Mouse (Mus musculus): ENCODE data around the gene Ndufs4. TPM values are rescaled to one million over a fixed set of nuclear protein-coding genes. Genes with fewer than 3 reads are reported as not detected.
"Not testable (repeated sequence)": the region's sequence is repeated elsewhere in the genome, so short reads cannot be mapped to it uniquely, and the experiment has no call there.

Ndufs4 gene
- polyA plus RNA-seq, 1 experiment from 2014 or later: 324 TPM

GRCm38 (mm10) chr13:114310591-114310990, 77.5 kb downstream of the Ndufs4 start:
- Histone ChIP-seq H3K27ac (ENCODE audit: low read depth, low read length) (no peak overlapping the region), H3K4me1 (ENCODE audit: control insufficient read depth, insufficient read depth, low read length) (no peaks in the 10 kb centered on the region), H3K9me3 (ENCODE audit: control insufficient read depth, low read length) (no peaks in the 10 kb centered on the region), H3K4me3 (ENCODE audit: low read length) (no peak overlapping the region), H3K27me3 (ENCODE audit: control insufficient read depth, insufficient read depth, low read length) (no peaks in the 10 kb centered on the region), H3K4me2 (replicated peaks; ENCODE audit: low read depth, low read length) (no peak overlapping the region), H3K9ac (ENCODE audit: low read depth, low read length) (no peak overlapping the region), H3K36me3 (ENCODE audit: control insufficient read depth, insufficient read depth, low read length) (no peaks in the 10 kb centered on the region; the same call in 1 of the 2 replicates)
- ATAC-seq (ENCODE audit: low FRiP score, low TSS enrichment): no peak
- 93% methylated on average over 11 of the region's 11 CpGs for WGBS

- no peak overlapping the region for H3K9ac ChIP-seq (ENCODE audit: low read depth, low read length)
- no peaks in the 10 kb centered on the region for H3K27me3 ChIP-seq (ENCODE audit: control insufficient read depth, insufficient read depth, low read length)
- 85% methylated on average over 7 of the region's 7 CpGs for WGBS
- H3K27ac ChIP-seq (ENCODE audit: low read depth, low read length): no peak overlapping the region
- no peaks in the 10 kb centered on the region; the same call in 1 of the 2 replicates for H3K36me3 ChIP-seq (ENCODE audit: control insufficient read depth, insufficient read depth, low read length)
- H3K4me3 ChIP-seq (ENCODE audit: low read length): no peak overlapping the region
- no peaks in the 10 kb centered on the region for H3K9me3 ChIP-seq (ENCODE audit: control insufficient read depth, low read length)
- no peaks in the 10 kb centered on the region for H3K4me1 ChIP-seq (ENCODE audit: control insufficient read depth, insufficient read depth, low read length)
- no peak for ATAC-seq (ENCODE audit: low FRiP score, low TSS enrichment)
- H3K4me2 ChIP-seq (replicated peaks; ENCODE audit: low read depth, low read length): no peak overlapping the region
These were observed 83.4 kb downstream of the Ndufs4 start for GRCm38 (mm10) chr13:114304684-114305083.

DNA sequence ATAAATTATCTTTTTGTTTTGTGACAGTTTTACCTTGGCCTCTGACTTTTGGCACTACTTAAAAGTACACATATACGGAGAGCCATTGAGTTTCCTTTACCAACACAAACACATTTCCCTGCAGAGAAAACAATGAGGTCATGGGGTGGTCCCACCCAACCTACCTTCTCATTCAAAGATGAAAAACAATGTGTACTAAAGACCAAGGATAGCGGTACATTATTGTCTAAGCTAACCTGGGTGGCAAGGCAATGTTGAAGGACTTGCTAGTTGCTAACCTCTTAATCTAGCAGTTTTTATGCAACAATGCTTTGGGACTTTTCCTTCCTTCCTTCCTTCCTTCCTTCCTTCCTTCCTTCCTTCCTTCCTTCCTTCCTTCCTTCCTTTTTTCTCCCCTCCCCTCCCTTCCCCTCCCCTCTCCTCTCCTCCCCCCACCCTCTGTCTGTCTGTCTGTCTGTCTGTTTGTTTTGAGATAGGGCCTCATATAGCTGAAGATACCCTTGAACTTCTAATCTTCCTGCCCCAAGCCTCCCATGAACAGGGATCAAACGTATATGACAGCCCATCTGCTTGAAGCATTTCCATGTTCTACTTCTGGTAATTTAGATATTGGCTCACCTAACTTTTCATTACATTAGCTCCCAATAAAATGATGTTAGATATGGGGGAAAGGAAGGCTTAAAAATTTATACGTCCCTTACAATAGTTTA, 84.4 kb downstream of the Ndufs4 start:
- H3K27me3 ChIP-seq (ENCODE audit: control insufficient read depth, insufficient read depth, low read length): no peaks in the 10 kb centered on the region
- H3K9ac ChIP-seq (ENCODE audit: low read depth, low read length): no peak overlapping the region
- H3K4me3 ChIP-seq (ENCODE audit: low read length): no peak overlapping the region
- H3K4me1 ChIP-seq (ENCODE audit: control insufficient read depth, insufficient read depth, low read length): no peaks in the 10 kb centered on the region
- H3K4me2 ChIP-seq (replicated peaks; ENCODE audit: low read depth, low read length): no peak overlapping the region
- no peak for ATAC-seq (ENCODE audit: low FRiP score, low TSS enrichment)
- WGBS: 64% methylated on average over 4 of the region's 4 CpGs
- no peaks in the 10 kb centered on the region for H3K9me3 ChIP-seq (ENCODE audit: control insufficient read depth, low read length)
- peaks cover 5% of the 10 kb centered on the region; the same call in 1 of the 2 replicates for H3K36me3 ChIP-seq (ENCODE audit: control insufficient read depth, insufficient read depth, low read length)
- H3K27ac ChIP-seq (ENCODE audit: low read depth, low read length): no peak overlapping the region

DNA sequence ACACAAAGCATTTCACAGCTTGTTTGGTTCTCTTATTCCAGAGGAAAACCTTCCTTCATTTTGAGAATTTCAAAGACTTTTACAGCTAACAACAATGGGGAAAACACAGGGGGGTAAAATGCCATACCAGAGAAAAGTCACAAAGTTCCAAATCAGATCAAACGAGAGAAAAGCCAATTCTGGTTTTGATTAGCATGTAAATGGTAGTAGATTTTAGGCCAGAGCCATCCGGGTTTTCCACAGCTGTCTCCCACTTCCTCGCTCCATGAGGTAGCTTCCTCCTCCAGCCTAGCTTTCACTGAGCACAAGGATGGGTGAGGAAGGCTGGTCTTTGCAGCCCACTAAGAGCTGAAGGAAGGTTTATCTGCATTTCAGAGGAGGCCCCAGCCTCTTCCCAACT, 90.3 kb downstream of the Ndufs4 start:
- H3K36me3 ChIP-seq (ENCODE audit: control insufficient read depth, insufficient read depth, low read length): peaks cover 5% of the 10 kb centered on the region; the same call in 1 of the 2 replicates
- no peaks in the 10 kb centered on the region for H3K27me3 ChIP-seq (ENCODE audit: control insufficient read depth, insufficient read depth, low read length)
- no peak overlapping the region for H3K4me2 ChIP-seq (replicated peaks; ENCODE audit: low read depth, low read length)
- WGBS: 53% methylated on average over 3 of the region's 3 CpGs
- no peaks in the 10 kb centered on the region for H3K4me1 ChIP-seq (ENCODE audit: control insufficient read depth, insufficient read depth, low read length)
- H3K9me3 ChIP-seq (ENCODE audit: control insufficient read depth, low read length): no peaks in the 10 kb centered on the region
- no peak overlapping the region for H3K9ac ChIP-seq (ENCODE audit: low read depth, low read length)
- ATAC-seq (ENCODE audit: low FRiP score, low TSS enrichment): no peak
- H3K27ac ChIP-seq (ENCODE audit: low read depth, low read length): no peak overlapping the region
- no peak overlapping the region for H3K4me3 ChIP-seq (ENCODE audit: low read length)

DNA sequence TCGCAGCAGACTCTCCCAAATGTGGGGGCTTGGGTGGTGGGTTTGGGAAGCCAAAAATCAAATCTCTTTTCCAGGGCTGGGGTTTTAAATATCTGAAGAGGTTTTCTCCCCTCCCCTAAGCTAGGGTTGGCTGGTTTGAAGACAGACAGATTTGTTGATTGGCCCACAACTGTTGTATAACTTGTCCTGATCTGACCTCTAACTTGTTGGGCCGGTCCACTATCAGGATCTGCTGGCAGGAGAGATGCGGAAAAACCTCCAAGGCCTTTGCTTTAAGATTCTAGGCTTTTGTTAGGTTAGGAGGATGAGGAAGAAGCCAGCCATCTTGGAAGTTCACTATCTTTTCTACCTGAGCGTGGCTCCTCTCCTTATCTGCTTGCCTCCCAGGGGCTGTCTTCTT, 91.5 kb downstream of the Ndufs4 start:
- no peaks in the 10 kb centered on the region for H3K4me1 ChIP-seq (ENCODE audit: control insufficient read depth, insufficient read depth, low read length)

DNA sequence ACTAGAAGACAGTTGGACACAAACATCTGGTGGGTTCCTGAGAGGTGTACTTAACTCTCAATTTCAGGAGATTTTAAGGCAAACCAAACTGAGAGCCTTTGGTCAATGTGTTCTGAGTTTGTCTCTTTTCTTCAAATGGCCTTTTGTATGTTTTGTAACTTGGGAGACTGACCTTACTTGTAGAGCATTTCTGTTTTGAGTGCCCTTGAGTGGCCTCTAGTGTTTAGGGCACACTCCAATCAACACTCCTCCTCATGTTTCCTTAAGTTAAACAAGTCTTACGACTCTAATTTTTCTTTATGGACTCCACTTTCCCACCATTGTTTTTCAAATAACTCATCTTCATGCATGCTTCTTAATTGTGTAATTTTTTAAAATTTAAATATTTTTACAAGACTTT, 98.6 kb downstream of the Ndufs4 start:
- H3K27me3 ChIP-seq (ENCODE audit: control insufficient read depth, insufficient read depth, low read length): no peaks in the 10 kb centered on the region
- H3K4me3 ChIP-seq (ENCODE audit: low read length): no peak overlapping the region
- no peak for ATAC-seq (ENCODE audit: low FRiP score, low TSS enrichment)
- H3K9ac ChIP-seq (ENCODE audit: low read depth, low read length): no peak overlapping the region
- no peak overlapping the region for H3K4me2 ChIP-seq (replicated peaks; ENCODE audit: low read depth, low read length)
- H3K27ac ChIP-seq (ENCODE audit: low read depth, low read length): no peak overlapping the region
- H3K9me3 ChIP-seq (ENCODE audit: control insufficient read depth, low read length): no peaks in the 10 kb centered on the region
- peaks cover 5% of the 10 kb centered on the region; the same call in 1 of the 2 replicates for H3K36me3 ChIP-seq (ENCODE audit: control insufficient read depth, insufficient read depth, low read length)
- WGBS: 67% methylated on average over 1 of the region's 1 CpGs
- H3K4me1 ChIP-seq (ENCODE audit: control insufficient read depth, insufficient read depth, low read length): no peaks in the 10 kb centered on the region

More for the DNA sequence above, 91.5 kb downstream of the Ndufs4 start:
- Histone ChIP-seq H3K4me2 (replicated peaks; ENCODE audit: low read depth, low read length) (no peak overlapping the region), H3K27me3 (ENCODE audit: control insufficient read depth, insufficient read depth, low read length) (no peaks in the 10 kb centered on the region), H3K4me3 (ENCODE audit: low read length) (no peak overlapping the region), H3K9ac (ENCODE audit: low read depth, low read length) (no peak overlapping the region), H3K36me3 (ENCODE audit: control insufficient read depth, insufficient read depth, low read length) (peaks cover 5% of the 10 kb centered on the region; the same call in 1 of the 2 replicates), H3K27ac (ENCODE audit: low read depth, low read length) (no peak overlapping the region), H3K9me3 (ENCODE audit: control insufficient read depth, low read length) (no peaks in the 10 kb centered on the region)
- ATAC-seq (ENCODE audit: low FRiP score, low TSS enrichment): no peak
- 71% methylated on average over 4 of the region's 4 CpGs for WGBS

GRCm38 (mm10) chr13:114288511-114288910, 99.5 kb downstream of the Ndufs4 start:
- no peak overlapping the region for H3K27ac ChIP-seq (ENCODE audit: low read depth, low read length)
- no peak overlapping the region for H3K4me2 ChIP-seq (replicated peaks; ENCODE audit: low read depth, low read length)
- no peaks in the 10 kb centered on the region for H3K9me3 ChIP-seq (ENCODE audit: control insufficient read depth, low read length)
- H3K9ac ChIP-seq (ENCODE audit: low read depth, low read length): no peak overlapping the region
- ATAC-seq (ENCODE audit: low FRiP score, low TSS enrichment): no peak
- peaks cover 5% of the 10 kb centered on the region; the same call in 1 of the 2 replicates for H3K36me3 ChIP-seq (ENCODE audit: control insufficient read depth, insufficient read depth, low read length)
- H3K27me3 ChIP-seq (ENCODE audit: control insufficient read depth, insufficient read depth, low read length): no peaks in the 10 kb centered on the region
- 97% methylated on average over 3 of the region's 3 CpGs for WGBS
- H3K4me3 ChIP-seq (ENCODE audit: low read length): no peak overlapping the region
- no peaks in the 10 kb centered on the region for H3K4me1 ChIP-seq (ENCODE audit: control insufficient read depth, insufficient read depth, low read length)

DNA sequence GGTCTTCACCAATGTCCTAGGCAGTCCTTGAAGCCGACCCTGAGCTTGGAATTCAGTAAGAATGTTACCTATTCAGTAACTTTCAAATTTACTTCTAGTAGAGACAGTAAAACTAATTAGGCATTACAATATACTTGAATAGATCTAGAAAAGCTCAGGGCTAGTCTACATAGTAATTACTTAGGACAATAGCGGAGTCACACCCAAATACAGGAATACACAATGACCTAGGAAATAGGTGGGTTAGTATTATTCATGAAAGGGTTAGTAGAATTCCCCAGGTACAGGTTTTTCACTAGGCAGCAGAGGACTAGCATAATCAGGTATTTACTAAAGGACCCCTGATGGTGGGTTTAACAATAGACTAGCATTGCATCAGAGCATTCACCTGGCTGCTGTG, 109.4 kb downstream of the Ndufs4 start:
- not testable (repeated sequence) for H3K27me3 ChIP-seq (ENCODE audit: control insufficient read depth, insufficient read depth, low read length); ATAC-seq (ENCODE audit: low FRiP score, low TSS enrichment); H3K9ac ChIP-seq (ENCODE audit: low read depth, low read length); H3K27ac ChIP-seq (ENCODE audit: low read depth, low read length); H3K4me1 ChIP-seq (ENCODE audit: control insufficient read depth, insufficient read depth, low read length); H3K9me3 ChIP-seq (ENCODE audit: control insufficient read depth, low read length); H3K36me3 ChIP-seq (ENCODE audit: control insufficient read depth, insufficient read depth, low read length); H3K4me2 ChIP-seq (replicated peaks; ENCODE audit: low read depth, low read length); H3K4me3 ChIP-seq (ENCODE audit: low read length)
- WGBS: 92% methylated on average over 2 of the region's 2 CpGs

DNA sequence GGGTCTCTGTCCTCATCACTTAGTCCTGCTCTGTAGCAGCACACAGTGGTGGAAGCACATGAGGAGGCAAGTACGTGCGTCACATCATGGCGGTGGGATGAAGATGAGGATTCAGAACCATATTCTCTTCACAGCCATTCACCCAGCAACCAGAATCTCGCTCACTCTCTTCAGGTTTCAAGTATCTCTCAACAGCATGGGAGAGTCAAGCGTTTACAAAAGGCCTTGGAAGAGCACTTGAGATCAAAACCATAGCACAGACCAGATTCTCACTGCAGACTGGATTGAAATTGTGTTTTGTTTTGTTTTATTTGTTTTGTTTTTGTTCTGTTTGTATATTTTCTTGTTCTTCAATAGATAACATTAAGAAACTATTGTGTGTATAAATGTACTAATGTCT, 110.8 kb downstream of the Ndufs4 start:
- no peak overlapping the region for H3K27ac ChIP-seq (ENCODE audit: low read depth, low read length)
- H3K4me2 ChIP-seq (replicated peaks; ENCODE audit: low read depth, low read length): no peak overlapping the region
- H3K27me3 ChIP-seq (ENCODE audit: control insufficient read depth, insufficient read depth, low read length): no peaks in the 10 kb centered on the region
- H3K4me3 ChIP-seq (ENCODE audit: low read length): no peak overlapping the region
- no peaks in the 10 kb centered on the region for H3K36me3 ChIP-seq (ENCODE audit: control insufficient read depth, insufficient read depth, low read length)
- H3K9ac ChIP-seq (ENCODE audit: low read depth, low read length): no peak overlapping the region
- H3K9me3 ChIP-seq (ENCODE audit: control insufficient read depth, low read length): no peaks in the 10 kb centered on the region
- H3K4me1 ChIP-seq (ENCODE audit: control insufficient read depth, insufficient read depth, low read length): no peaks in the 10 kb centered on the region
- no peak for ATAC-seq (ENCODE audit: low FRiP score, low TSS enrichment)
- WGBS: 93% methylated on average over 5 of the region's 5 CpGs
